In the genomic region with DNA sequence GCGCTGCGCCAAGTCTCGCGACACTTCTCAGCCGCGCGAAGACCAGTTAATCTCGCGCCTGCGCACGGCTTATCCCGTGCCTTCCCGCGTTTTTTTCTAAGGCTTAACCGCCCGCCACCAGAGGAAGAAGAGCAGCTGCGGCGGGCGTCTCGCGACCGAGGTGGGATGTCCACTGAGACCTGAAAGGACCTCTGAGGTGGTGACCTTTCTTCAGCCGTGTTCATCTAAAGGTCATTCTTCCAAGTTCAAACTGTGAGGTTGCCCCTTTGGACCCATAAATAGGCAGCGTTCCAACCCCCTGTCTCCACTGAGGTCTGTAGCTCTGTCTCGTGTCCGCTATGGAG, we compare ENCODE assay signal across 10 mouse cellular contexts. TPM values are rescaled to one million over a fixed set of nuclear protein-coding genes. Genes with fewer than 3 reads are reported as not detected.
DNase-seq lines count a peak whose midpoint lies in the region; ATAC-seq and TF ChIP-seq lines count a peak whose summit lies in the region.
"Had no signal": no experiment of that assay in that cellular context is flagged by ENCODE, and none has a peak within 500 bp of the region (broad histone marks: within the 10 kb centered on the region; RNA-seq: fewer than 3 reads in every experiment).

No protein-coding gene starts in this region.

- H3K27ac ChIP-seq in kidney, postnatal 0 days: no peak overlapping the region
- H3K27ac ChIP-seq in embryonic facial prominence, embryonic 13.5 days: no peak overlapping the region
- H3K27ac ChIP-seq in hindbrain, postnatal 0 days: no peak overlapping the region
- H3K27ac ChIP-seq in midbrain, embryonic 16.5 days (ENCODE audit: low read length): peak overlapping the region; percentile 54; the same call in 1 of the 2 replicates
- H3K27ac ChIP-seq: macrophage had no signal

- H3K9ac ChIP-seq in kidney, postnatal 0 days (ENCODE audit: low read depth, low read length): 0 out of 2 replicates have a peak overlapping the region, but pooled peaks have one; percentile 4
- no peak overlapping the region for H3K9ac ChIP-seq in embryonic facial prominence, embryonic 13.5 days
- no peak overlapping the region for H3K9ac ChIP-seq in hindbrain, postnatal 0 days (replicated peaks; ENCODE audit: low read length)
- no peak overlapping the region for H3K9ac ChIP-seq in midbrain, embryonic 16.5 days (ENCODE audit: low read depth, low read length)

- no peaks in the 10 kb centered on the region for H3K9me3 ChIP-seq in kidney, postnatal 0 days (replicated peaks; ENCODE audit: low read length)
- peaks cover 8% of the 10 kb centered on the region for H3K9me3 ChIP-seq in embryonic facial prominence, embryonic 13.5 days
- no peaks in the 10 kb centered on the region for H3K9me3 ChIP-seq in hindbrain, postnatal 0 days (ENCODE audit: low read length)
- H3K9me3 ChIP-seq in midbrain, embryonic 16.5 days (replicated peaks; ENCODE audit: control insufficient read depth, low read length, poor library complexity, severe bottlenecking): no peaks in the 10 kb centered on the region

- H3K4me2 ChIP-seq in kidney, postnatal 0 days (ENCODE audit: low read length): peak overlapping the region; percentile 87
- H3K4me2 ChIP-seq in embryonic facial prominence, embryonic 13.5 days: peak overlapping the region; percentile 84
- peak overlapping the region; percentile 70 for H3K4me2 ChIP-seq in hindbrain, postnatal 0 days (ENCODE audit: low read depth, low read length)
- peak overlapping the region; percentile 50 for H3K4me2 ChIP-seq in midbrain, embryonic 16.5 days (ENCODE audit: low read length)

- no peaks in the 10 kb centered on the region for H3K27me3 ChIP-seq in kidney, postnatal 0 days (ENCODE audit: insufficient read depth, low read length)
- no peaks in the 10 kb centered on the region; the same call in 1 of the 2 replicates for H3K27me3 ChIP-seq in embryonic facial prominence, embryonic 13.5 days
- H3K27me3 ChIP-seq in hindbrain, postnatal 0 days (ENCODE audit: insufficient read depth, low read length): no peaks in the 10 kb centered on the region
- H3K27me3 ChIP-seq in midbrain, embryonic 16.5 days (ENCODE audit: control insufficient read depth, insufficient read depth, low read depth, low read length): no peaks in the 10 kb centered on the region

- DNase-seq in kidney, postnatal 0 days (ENCODE audit: low spot score): no peak
- DNase-seq in kidney, postnatal 25 days: no peak
- no peak for DNase-seq in hindbrain, postnatal 0 days (ENCODE audit: low spot score)
- no peak for DNase-seq in cerebellum, adult 18-20 months
- no peak for DNase-seq in spleen, postnatal 10 days (ENCODE audit: low spot score in 2 of 2)
- no peak for DNase-seq in Muller cell, postnatal 12 days (ENCODE audit: inconsistent ontology term)

- H3K4me1 ChIP-seq in kidney, postnatal 0 days (replicated peaks; ENCODE audit: insufficient read depth, low read length): peaks cover 7% of the 10 kb centered on the region; the same call in 1 of the 2 replicates
- peaks cover 41% of the 10 kb centered on the region for H3K4me1 ChIP-seq in embryonic facial prominence, embryonic 13.5 days
- H3K4me1 ChIP-seq in hindbrain, postnatal 0 days (ENCODE audit: insufficient read depth, low read length): no peaks in the 10 kb centered on the region; the same call in 1 of the 2 replicates
- peaks cover 35% of the 10 kb centered on the region for H3K4me1 ChIP-seq in midbrain, embryonic 16.5 days (ENCODE audit: control insufficient read depth, insufficient read depth, low read length)

- no peak for ATAC-seq in kidney, postnatal 0 days (replicated peaks; ENCODE audit: low FRiP score, low read depth)
- ATAC-seq in embryonic facial prominence, embryonic 13.5 days (ENCODE audit: insufficient number of reproducible peaks, insufficient read depth, low FRiP score, low TSS enrichment, low read depth): no peak
- ATAC-seq in hindbrain, postnatal 0 days: no peak
- ATAC-seq in midbrain, embryonic 16.5 days: 0 out of 2 replicates have a peak, but pooled peaks have one; percentile 4

- no peak for TF ChIP-seq CTCF in kidney, postnatal 0 days (IDR thresholded peaks at IDR 0.05; ENCODE audit: low read depth)
- no peak for TF ChIP-seq CTCF in hindbrain, postnatal 0 days (IDR thresholded peaks at IDR 0.05; ENCODE audit: low read depth)

- WGBS in kidney, postnatal 0 days: 27% methylated on average over 26 of the region's 26 CpGs
- WGBS in embryonic facial prominence, embryonic 13.5 days: 21% methylated on average over 26 of the region's 26 CpGs
- 24% methylated on average over 26 of the region's 26 CpGs for whole genome bisulfite sequencing in hindbrain, postnatal 0 days
- WGBS in midbrain, embryonic 16.5 days: 24% methylated on average over 26 of the region's 26 CpGs

- H3K4me3 ChIP-seq in kidney, postnatal 0 days (replicated peaks; ENCODE audit: low read depth, low read length): peak overlapping the region; percentile 55; the same call in 1 of the 2 replicates
- H3K4me3 ChIP-seq in embryonic facial prominence, embryonic 13.5 days: peak overlapping the region; percentile 82
- H3K4me3 ChIP-seq in hindbrain, postnatal 0 days (ENCODE audit: low read length): peak overlapping the region; percentile 66
- H3K4me3 ChIP-seq in midbrain, embryonic 16.5 days (ENCODE audit: low read depth, low read length): peak overlapping the region; percentile 70

- 0 out of 2 replicates have a peak, but pooled peaks cover 6% of the 10 kb centered on the region for H3K36me3 ChIP-seq in kidney, postnatal 0 days (ENCODE audit: insufficient read depth, low read length)
- H3K36me3 ChIP-seq in embryonic facial prominence, embryonic 13.5 days: peaks cover 28% of the 10 kb centered on the region
- no peaks in the 10 kb centered on the region for H3K36me3 ChIP-seq in hindbrain, postnatal 0 days (ENCODE audit: insufficient read depth, low read length)
- H3K36me3 ChIP-seq in midbrain, embryonic 16.5 days (ENCODE audit: control insufficient read depth, insufficient read depth, low read length): no peaks in the 10 kb centered on the region

RNA-seq across cellular contexts. Expression of a gene that starts 0.4 kb away (rescaled TPM):
- 1.7 and 1.8 TPM in 2 replicates for polyA plus RNA-seq in kidney, postnatal 0 days (2015; fragmentation: Nextera tagmentation; extraction: Ambion mirVana)
- 6.2 and 6.9 TPM in 2 replicates for polyA plus RNA-seq in embryonic facial prominence, embryonic 13.5 days (2015; fragmentation: Nextera tagmentation; extraction: Ambion mirVana)
- total RNA-seq in hindbrain, postnatal 0 days (2014; rRNA removed): 8.7 and 9.8 TPM in 2 replicates
- polyA plus RNA-seq in hindbrain, postnatal 0 days (2015; fragmentation: Nextera tagmentation; extraction: Ambion mirVana): 7.3 and 7.8 TPM in 2 replicates
- polyA plus RNA-seq in midbrain, embryonic 16.5 days (2015; fragmentation: Nextera tagmentation; extraction: Ambion mirVana): 11.7 and 13.1 TPM in 2 replicates

RNA-seq across cellular contexts. Expression of a gene that starts 0.6 kb away (rescaled TPM):
- 8.1 and 9.1 TPM in 2 replicates for polyA plus RNA-seq in kidney, postnatal 0 days (2015; fragmentation: Nextera tagmentation; extraction: Ambion mirVana)
- polyA plus RNA-seq in embryonic facial prominence, embryonic 13.5 days (2015; fragmentation: Nextera tagmentation; extraction: Ambion mirVana): 47.6 and 49.1 TPM in 2 replicates
- total RNA-seq in hindbrain, postnatal 0 days (2014; rRNA removed): 102 and 104 TPM in 2 replicates
- 35.0 and 35.9 TPM in 2 replicates for polyA plus RNA-seq in hindbrain, postnatal 0 days (2015; fragmentation: Nextera tagmentation; extraction: Ambion mirVana)
- polyA plus RNA-seq in midbrain, embryonic 16.5 days (2015; fragmentation: Nextera tagmentation; extraction: Ambion mirVana): 179 and 220 TPM in 2 replicates

RNA-seq across cellular contexts. Expression of a gene that starts 0.6 kb away (rescaled TPM):
- 0.06 and 0.16 TPM in 2 replicates for polyA plus RNA-seq in kidney, postnatal 0 days (2015; fragmentation: Nextera tagmentation; extraction: Ambion mirVana)
- polyA plus RNA-seq in embryonic facial prominence, embryonic 13.5 days (2015; fragmentation: Nextera tagmentation; extraction: Ambion mirVana): 0.23 and 0.24 TPM in 2 replicates
- not detected in 2 replicates for total RNA-seq in hindbrain, postnatal 0 days (2014; rRNA removed)
- 0.08 and 0.13 TPM in 2 replicates for polyA plus RNA-seq in hindbrain, postnatal 0 days (2015; fragmentation: Nextera tagmentation; extraction: Ambion mirVana)
- polyA plus RNA-seq in midbrain, embryonic 16.5 days (2015; fragmentation: Nextera tagmentation; extraction: Ambion mirVana): 0.09 and 0.27 TPM in 2 replicates
- polyA plus RNA-seq: macrophage; thymus, postnatal 0 days had no signal

RNA-seq across cellular contexts. Expression of a gene that starts 7.8 kb away (rescaled TPM):
- 0.86 and 1.5 TPM in 2 replicates for polyA plus RNA-seq in kidney, postnatal 0 days (2015; fragmentation: Nextera tagmentation; extraction: Ambion mirVana)
- polyA plus RNA-seq in embryonic facial prominence, embryonic 13.5 days (2015; fragmentation: Nextera tagmentation; extraction: Ambion mirVana): 3.7 and 4.2 TPM in 2 replicates
- 0.97 and 1.5 TPM in 2 replicates for total RNA-seq in hindbrain, postnatal 0 days (2014; rRNA removed)
- polyA plus RNA-seq in hindbrain, postnatal 0 days (2015; fragmentation: Nextera tagmentation; extraction: Ambion mirVana): 2.1 and 2.5 TPM in 2 replicates
- polyA plus RNA-seq in midbrain, embryonic 16.5 days (2015; fragmentation: Nextera tagmentation; extraction: Ambion mirVana): 1.8 and 2.3 TPM in 2 replicates
- polyA plus RNA-seq: macrophage had no signal

RNA-seq across cellular contexts. Expression of a gene that starts 16.6 kb away (rescaled TPM):
- polyA plus RNA-seq in kidney, postnatal 0 days (2015; fragmentation: Nextera tagmentation; extraction: Ambion mirVana): 3.2 and 4.3 TPM in 2 replicates
- polyA plus RNA-seq in embryonic facial prominence, embryonic 13.5 days (2015; fragmentation: Nextera tagmentation; extraction: Ambion mirVana): 5.8 and 9.0 TPM in 2 replicates
- total RNA-seq in hindbrain, postnatal 0 days (2014; rRNA removed): 63.1 and 89.3 TPM in 2 replicates
- polyA plus RNA-seq in hindbrain, postnatal 0 days (2015; fragmentation: Nextera tagmentation; extraction: Ambion mirVana): 13.2 and 13.5 TPM in 2 replicates
- 14.7 and 15.6 TPM in 2 replicates for polyA plus RNA-seq in midbrain, embryonic 16.5 days (2015; fragmentation: Nextera tagmentation; extraction: Ambion mirVana)
